Comparison of ENCODE assay signal across 7 mouse cellular contexts in genomic region chr19:5392892-5393291, GRCm38 (mm10). TPM values are rescaled to one million over a fixed set of nuclear protein-coding genes. Genes with fewer than 3 reads are reported as not detected.
DNase-seq lines count a peak whose midpoint lies in the region.

No protein-coding gene starts in this region.

- intact Hi-C loops in gastrocnemius, postnatal 36 days (cut with DNase I): no loop called here

- peak; percentile 66 for DNase-seq in ovary, postnatal 10 days (ENCODE audit: low spot score)
- no peak for DNase-seq in ovary, adult 18-20 months (ENCODE audit: low spot score)
- DNase-seq in cerebellum, adult 18-20 months: peak; percentile 64 to 73
- DNase-seq in kidney, postnatal 25 days: peak; percentile 78 to 87
- DNase-seq in urinary bladder, postnatal 4 days (ENCODE audit: low spot score in 2 of 2): peak; percentile 58 to 79
- DNase-seq in gastrocnemius, postnatal 36 days: no peak
- no peak for DNase-seq in layer of hippocampus, postnatal 25 days (ENCODE audit: extremely low spot score in 1 of 2, low spot score in 1 of 2)

RNA-seq across cellular contexts. Expression of gene Sart1, which starts 4.4 kb away (rescaled TPM):
- 10 to 100 TPM; 34.3 to 38.0 TPM for total RNA-seq in gastrocnemius, postnatal 36 days (2021)
- total RNA-seq in layer of hippocampus, postnatal 25 days (2021): 10 to 100 TPM; 83.7 to 99.3 TPM

RNA-seq across cellular contexts. Expression of gene Tsga10ip, which starts 9.4 kb away (rescaled TPM):
- under 1 TPM; 0.52 to 0.64 TPM for total RNA-seq in gastrocnemius, postnatal 36 days (2021)
- total RNA-seq in layer of hippocampus, postnatal 25 days (2021): not detected

RNA-seq across cellular contexts. Expression of gene Banf1, which starts 25.9 kb away (rescaled TPM):
- total RNA-seq in gastrocnemius, postnatal 36 days (2021): 100 to 1,000 TPM; 116 to 124 TPM
- 10 to 100 TPM; 85.3 to 93.2 TPM for total RNA-seq in layer of hippocampus, postnatal 25 days (2021)

RNA-seq across cellular contexts. Expression of gene Eif1ad, which starts 26.4 kb away (rescaled TPM):
- 10 to 100 TPM; 12.6 to 13.6 TPM for total RNA-seq in gastrocnemius, postnatal 36 days (2021)
- total RNA-seq in layer of hippocampus, postnatal 25 days (2021): 10 to 100 TPM; 19.5 to 23.7 TPM

RNA-seq across cellular contexts. Expression of gene Drap1, which starts 31.9 kb away (rescaled TPM):
- total RNA-seq in gastrocnemius, postnatal 36 days (2021): 100 to 1,000 TPM; 531 to 582 TPM
- 100 to 1,000 TPM; 278 to 311 TPM for total RNA-seq in layer of hippocampus, postnatal 25 days (2021)

Comparison
In these comparisons a context has a peak if more than half of its experiments do, and no peak if none do; other contexts are left out.
1. DNase-seq: peak in ovary, postnatal 10 days (single experiment), cerebellum, adult 18-20 months (2 of 2), kidney, postnatal 25 days (2 of 2) and urinary bladder, postnatal 4 days (2 of 2); none in ovary, adult 18-20 months (single experiment), gastrocnemius, postnatal 36 days (0 of 2) and layer of hippocampus, postnatal 25 days (0 of 2).